Mouse (Mus musculus): ENCODE results near the gene Sun1.

Gene Sun1

GRCm38 (mm10) chr5:139199995-139200769 is at the start of gene Sun1:
TSS of gene Sun1 (plus strand) at chr5:139200637.
- peak; percentile 96 to 97 for DNase-seq (ENCODE audit: low spot score in 2 of 2)

DNA sequence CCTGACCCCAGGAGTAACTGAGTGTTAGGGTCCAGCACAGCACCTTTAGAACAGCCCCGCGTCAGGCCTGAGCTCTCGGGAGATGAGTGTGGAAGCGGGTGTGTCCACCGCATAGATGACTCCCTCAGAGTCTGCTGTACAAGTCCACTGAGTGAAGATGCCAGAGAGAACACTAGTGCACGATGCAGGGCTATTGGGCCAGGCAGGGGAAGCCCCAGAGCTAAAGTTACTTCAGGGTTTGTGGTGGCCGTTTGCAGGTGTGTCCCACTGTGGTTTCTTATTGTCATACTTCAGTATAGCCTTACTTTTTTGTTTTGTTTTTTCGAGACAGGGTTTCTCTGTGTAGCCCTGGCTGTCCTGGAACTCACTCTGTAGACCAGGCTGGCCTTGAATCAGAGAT is 39.5 kb upstream of the Sun1 start:
- peak; percentile 47 to 70 for DNase-seq (ENCODE audit: low spot score in 2 of 2)

DNA sequence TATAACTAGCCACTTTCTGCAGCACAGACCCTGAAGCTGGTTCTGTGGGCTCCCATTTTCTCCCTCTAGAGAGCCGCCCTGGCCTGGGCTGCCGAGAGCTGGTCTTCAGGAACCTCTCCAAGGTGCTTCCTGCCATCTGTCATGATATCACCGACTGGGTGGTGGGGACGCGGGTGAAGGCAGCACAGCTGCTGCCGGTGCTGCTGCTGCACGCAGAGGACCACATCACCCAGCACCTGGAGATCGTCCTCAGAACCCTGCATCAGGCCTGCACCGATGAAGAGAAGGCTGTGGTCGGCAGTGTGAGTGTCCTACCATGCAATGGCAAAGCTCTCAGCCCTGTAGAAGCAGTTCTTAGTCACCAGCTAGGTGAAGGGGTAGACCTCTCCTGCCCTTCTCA is 38.8 kb upstream of the Sun1 start:
- DNase-seq (ENCODE audit: low spot score in 2 of 2) = no peak

DNA sequence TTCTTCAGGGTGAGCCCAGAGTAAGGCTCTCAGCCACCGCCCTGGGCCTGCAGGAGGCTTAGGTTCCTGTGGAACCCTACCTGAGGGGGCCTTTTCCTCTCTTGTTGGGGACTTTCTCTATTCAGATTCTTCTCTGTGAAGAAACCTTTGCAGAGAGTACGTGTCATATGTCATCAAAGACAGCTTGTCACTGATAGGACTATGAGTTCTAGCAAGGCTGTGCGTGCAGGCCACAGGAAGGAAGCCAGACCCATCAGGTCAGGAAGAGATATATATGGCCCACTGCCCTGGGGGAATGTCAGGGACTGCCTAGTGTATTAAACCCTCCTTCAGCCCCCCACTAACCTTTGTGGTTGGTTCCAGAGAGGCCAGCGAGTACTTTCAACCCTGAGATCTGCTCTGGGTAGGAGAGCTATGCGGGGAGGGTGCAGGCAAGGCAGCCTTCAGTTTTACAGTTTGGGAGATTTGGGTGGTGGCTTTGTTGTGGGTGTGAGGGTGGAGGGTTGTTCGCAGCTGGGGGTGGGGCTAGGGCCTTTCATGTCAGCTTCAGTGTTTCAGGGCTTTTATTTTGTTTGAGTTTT is 33.6 kb upstream of the Sun1 start:
- peak; percentile 68 to 75 for DNase-seq (ENCODE audit: low spot score in 2 of 2)

GRCm38 (mm10) chr5:139167548-139167947 is 32.9 kb upstream of the Sun1 start:
- no peak for DNase-seq (ENCODE audit: low spot score in 2 of 2)

DNA sequence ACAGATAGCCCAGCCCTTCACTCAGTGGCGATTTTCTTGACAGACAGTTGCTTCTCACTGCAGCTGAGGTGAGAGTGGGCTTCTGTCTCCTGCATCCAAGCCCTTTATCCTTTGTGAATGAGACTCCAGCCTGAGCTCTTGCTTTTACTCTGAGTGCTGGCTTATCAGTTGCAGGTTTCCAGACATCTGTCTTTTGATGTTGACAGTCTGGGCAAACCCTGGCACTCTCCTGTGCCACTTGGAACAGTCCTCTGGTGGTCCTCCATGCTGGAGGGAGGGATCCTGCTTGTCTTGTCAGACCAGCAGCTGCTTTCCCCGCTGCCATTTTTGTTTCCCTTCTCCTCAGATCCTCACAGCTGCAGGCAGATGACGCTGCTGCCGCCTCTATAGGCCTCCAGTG is 28.5 kb upstream of the Sun1 start:
- DNase-seq (ENCODE audit: low spot score in 2 of 2) = no peak

DNA sequence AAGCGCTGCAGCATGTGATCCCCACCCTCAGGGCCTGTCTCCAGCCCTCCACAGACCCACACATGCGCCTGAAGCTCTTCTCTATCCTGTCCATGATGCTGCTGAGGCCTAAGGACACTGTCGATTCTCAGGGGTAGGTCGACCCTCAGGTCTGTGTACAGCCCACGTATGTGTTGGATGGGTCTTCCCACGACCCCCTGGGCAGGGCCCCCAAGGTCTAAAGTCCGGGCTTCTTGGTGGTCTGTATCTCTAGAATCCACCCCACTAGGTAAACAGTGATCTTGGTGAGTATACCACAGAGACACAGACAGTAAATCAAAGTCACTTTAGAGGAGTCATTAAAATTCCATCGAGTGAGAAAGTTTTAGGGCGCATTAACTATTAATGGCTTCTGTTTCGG is 26.3 kb upstream of the Sun1 start:
- DNase-seq (ENCODE audit: low spot score in 2 of 2) = no peak

DNA sequence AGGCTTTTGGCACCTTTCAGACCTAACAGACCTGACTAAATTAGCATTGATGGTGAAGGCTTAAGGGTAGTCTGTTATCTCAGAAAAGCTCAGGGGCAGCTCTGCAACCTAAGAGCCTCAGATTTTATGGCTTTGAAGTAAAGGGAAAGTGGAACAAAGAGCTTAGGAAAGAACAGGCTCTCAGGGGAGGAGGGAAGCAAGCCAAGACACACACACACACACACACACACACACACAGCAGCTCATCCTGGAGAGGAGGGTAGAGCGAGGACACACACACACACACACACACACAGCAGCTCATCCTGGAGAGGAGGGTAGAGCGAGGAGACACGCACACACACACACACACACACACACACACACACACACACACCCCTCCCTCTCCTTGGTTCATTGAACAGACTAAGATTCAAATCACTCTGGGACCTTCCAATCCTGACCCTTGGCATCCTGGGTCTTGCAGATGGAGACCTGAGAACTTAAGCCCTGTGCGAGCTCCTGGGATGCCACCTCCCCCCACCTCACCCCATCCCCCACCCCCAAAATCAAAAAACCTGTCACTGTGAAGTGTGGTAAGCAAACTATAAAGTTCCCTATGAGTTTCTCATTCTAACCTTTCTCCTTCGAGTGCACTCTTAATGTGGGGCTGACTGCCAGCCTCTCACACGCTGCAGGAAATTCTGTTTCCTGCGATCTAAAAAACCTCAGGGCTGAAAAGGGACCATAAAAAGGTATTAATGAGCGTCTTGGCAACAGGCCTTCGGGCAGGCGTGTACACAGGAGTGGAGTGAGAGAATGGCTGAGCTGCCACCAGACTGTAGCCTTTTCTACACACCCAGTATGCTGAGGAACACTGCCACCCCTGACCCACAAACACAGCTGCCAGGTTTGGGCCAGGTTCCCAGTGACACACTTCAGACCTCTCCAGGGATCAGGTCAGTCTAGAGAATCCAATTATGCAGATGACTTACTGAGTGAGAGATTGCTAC is 25.6 kb upstream of the Sun1 start:
- no peak for DNase-seq (ENCODE audit: low spot score in 2 of 2)

DNA sequence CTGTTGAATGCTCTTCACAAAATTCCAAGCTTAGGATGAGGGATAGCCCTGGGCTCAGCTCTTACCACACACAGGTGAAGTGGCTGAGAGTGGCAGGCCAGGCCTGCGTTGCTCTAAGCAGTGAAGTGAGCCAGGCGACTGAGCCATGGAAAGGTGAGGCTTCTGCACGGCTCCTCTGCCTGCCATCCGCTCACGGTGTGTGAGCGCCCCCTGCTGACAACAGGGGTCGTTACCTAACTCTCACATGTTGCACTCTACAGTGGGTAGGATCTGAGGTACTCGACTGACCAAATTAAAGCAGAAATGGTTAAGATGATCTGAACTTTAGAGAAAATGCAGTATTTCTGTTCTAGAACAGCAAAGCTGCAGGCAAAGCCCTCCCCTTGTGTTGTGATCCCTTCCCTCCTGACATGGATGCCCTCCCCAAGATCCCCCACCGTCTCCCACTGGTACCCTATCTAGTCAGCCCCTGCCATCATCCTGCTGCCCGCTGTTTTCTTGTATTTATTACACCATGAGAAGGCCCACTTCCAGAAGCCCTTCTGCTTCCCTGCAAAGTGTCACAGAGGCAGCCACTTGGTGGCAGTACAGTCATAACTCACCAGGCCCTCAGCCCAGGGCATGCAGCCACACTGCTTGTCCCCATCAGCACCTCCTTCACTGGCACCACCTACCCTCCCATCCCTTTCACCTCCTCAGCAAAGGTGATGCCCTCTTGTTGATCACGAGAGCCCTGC is 21.4 kb upstream of the Sun1 start:
- DNase-seq (ENCODE audit: low spot score in 2 of 2) = peak; percentile 63 to 76

- no peak for DNase-seq (ENCODE audit: low spot score in 2 of 2)
These were observed 17.3 kb upstream of the Sun1 start for GRCm38 (mm10) chr5:139183131-139183530.

DNA sequence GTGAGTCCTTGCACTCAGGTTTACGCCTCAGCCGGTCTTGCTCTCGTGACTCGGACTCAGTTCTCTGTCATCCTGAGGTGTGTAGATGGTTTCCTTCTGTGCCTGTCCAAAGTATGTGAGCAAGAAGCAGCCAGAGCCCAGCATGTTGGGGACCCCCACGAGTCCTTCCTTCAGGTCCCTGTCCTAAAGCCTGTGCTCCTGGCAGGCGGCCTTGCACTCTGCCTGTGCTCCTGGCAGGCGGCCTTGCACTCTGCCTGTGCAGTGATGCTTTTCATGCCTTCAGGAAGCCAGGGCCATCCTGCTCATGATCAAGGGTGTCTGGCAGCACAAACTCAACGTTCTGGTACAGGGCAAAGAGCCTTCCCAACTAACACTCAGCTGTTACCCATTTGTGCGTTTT is 16.8 kb upstream of the Sun1 start:
- no peak for DNase-seq (ENCODE audit: low spot score in 2 of 2)

- no peak for DNase-seq (ENCODE audit: low spot score in 2 of 2)
These were observed 15.5 kb upstream of the Sun1 start for GRCm38 (mm10) chr5:139184897-139185296.

GRCm38 (mm10) chr5:139189726-139190125 is 10.7 kb upstream of the Sun1 start:
- no peak for DNase-seq (ENCODE audit: low spot score in 2 of 2)

- no peak for DNase-seq (ENCODE audit: low spot score in 2 of 2)
These were observed 9.5 kb upstream of the Sun1 start for GRCm38 (mm10) chr5:139190958-139191357.

GRCm38 (mm10) chr5:139198779-139199178 is 1.7 kb upstream of the Sun1 start:
- DNase-seq (ENCODE audit: low spot score in 2 of 2) = no peak

GRCm38 (mm10) chr5:139199636-139199994 is 822 bp upstream of the Sun1 start:
- no peak for DNase-seq (ENCODE audit: low spot score in 2 of 2)

DNA sequence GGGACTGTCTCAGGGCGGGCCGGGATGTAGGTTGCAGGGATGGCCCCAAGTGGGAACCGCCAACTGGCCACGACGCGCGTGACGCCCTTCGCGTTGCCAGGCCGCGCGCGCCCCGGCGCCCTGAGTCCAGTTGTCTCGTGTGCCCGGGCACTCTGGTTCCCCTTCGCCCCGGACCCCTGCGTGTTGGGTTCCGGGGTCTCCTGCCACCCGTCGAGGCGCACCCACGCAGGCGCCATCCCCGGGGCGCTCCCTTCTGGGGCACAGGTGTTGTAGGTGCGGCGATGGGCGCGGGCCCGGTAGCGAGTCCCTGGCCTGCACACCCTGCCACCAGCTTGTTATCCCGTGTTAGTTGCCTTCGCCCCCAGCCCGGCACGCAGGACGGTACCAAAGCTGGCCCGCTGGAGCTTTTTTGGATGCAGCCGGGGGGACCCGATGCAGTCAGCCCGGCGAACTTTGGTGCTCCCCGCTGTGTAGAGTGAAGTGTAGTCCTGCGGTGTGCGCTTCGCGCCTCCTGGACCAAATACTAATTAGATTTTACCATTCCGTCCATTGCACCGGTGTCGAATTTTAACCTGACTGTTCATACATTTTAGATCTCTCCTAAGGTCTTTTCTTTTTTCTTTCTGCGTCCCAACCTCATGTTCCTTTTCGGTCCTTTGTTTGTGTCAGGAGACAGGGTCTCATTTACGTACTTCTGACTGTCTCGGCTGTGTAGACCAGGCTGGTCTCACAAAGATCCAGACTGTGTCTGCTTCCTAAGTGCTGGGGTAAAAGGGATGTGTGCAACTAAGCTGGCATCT is 533 bp downstream of the Sun1 start:
- no peak for DNase-seq (ENCODE audit: low spot score in 2 of 2)

- DNase-seq (ENCODE audit: low spot score in 2 of 2) = no peak
These were observed 1.7 kb downstream of the Sun1 start for GRCm38 (mm10) chr5:139202127-139202526.

- DNase-seq (ENCODE audit: low spot score in 2 of 2) = no peak
These were observed 2.9 kb downstream of the Sun1 start for GRCm38 (mm10) chr5:139203312-139203711.

DNA sequence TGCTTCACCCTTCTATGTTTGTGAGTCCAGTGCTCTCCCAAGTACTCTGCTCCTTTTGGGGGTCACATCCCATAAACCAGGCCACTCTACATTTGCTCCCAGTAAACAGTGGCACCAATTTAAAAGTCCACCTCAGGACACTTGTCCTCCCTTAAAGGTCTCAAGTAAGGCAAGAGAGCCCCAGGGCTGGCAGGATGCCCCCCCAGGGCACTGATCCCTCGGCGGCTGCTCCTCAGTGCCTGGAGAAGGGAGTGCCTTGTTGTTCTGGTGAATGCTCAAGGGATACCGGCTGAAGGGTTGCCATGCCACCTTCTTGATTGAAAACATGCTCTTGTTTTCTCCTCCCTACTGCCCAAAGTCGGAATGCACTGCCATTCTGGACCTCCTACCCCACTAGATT is 5.6 kb downstream of the Sun1 start:
- DNase-seq (ENCODE audit: low spot score in 2 of 2) = no peak

DNA sequence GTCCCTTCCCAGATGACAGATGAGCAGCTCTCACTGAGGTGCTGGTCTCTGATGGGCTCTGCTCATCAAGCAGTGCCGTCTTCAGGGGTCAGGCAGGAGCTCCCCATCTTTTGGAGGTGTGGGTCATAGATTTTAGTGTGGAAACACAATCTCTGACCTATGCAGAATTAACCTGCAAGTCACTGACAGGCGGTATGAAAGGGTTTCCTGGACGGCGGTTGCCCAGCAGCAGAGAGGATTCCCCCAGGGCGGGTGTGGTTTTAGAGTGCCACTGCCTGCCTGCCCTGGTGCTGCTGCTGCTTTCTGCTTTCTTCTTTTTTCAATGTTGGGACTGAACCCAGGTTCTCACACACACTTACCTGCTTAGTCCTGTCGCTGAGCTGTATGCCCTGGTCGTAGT is 6.1 kb downstream of the Sun1 start:
- peak; percentile 15 to 28 for DNase-seq (ENCODE audit: low spot score in 2 of 2)
